Mouse (Mus musculus): Measurements from ENCODE around the gene Cbx4.

DNA sequence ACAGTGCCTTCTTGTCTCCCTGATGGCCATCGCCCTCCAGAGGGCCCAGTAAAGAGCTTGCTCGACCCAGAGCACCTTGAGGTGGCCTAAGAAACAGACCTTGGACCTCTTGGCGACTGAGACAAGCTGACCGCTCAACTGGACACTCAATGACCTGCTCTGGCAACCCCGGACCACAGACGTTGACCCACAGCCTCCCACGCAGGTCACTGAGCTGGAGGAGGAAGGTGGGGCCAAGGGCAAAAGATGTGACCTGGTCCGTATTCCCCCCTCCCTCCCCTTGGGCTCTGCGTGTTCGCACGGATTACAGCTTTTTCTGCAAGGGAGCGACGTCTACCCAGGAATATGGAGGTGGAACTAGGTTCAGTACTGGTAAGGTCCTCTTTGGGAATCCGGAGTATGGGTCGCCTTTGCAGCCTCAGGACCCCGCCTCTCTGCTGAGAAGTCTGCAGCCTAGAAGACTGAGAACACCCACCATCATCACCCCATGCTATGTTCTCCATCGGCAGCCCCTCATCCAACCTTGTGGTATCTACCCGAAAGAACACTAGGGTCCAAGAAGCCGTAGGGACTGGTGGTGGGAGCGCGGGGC is 50.8 kb downstream of the Cbx4 start:
- TF ChIP-seq CTCF (IDR thresholded peaks at IDR 0.05; ENCODE audit: low read depth, low read length) (no peak), POLR2A (IDR thresholded peaks at IDR 0.05; ENCODE audit: insufficient read depth, low read length) (no peak), EP300 (IDR thresholded peaks at IDR 0.05; ENCODE audit: insufficient read depth, low read depth, low read length) (no peak)

Measured in ES-Bruce4 (cell line).